Mouse (Mus musculus) heart, embryonic 16.5 days (tissue): ENCODE measurements around the gene Efna1. TPM values are rescaled to one million over a fixed set of nuclear protein-coding genes. Genes with fewer than 3 reads are reported as not detected.

Source experiments
- ATAC-seq: fragments of 200-750 bp; cut with Nextera tagmentation; replicated peaks from 2 replicates; pipeline ENCODE4 v1.8.0; 2017; ENCODE audit warnings: moderate number of reproducible peaks; ENCODE audit not compliant: insufficient read depth, low FRiP score; ENCODE audit errors: extremely low read depth
- H3K27ac ChIP-seq: fragments of 300-500 bp; sonication (generic); 2 replicates; pipeline ENCODE4 v1.5.1; 2014; ENCODE audit warnings: mild to moderate bottlenecking, low read length, control low read depth, moderate library complexity
- H3K27me3 ChIP-seq: fragments of 300-500 bp; sonication (generic); 2 replicates; pipeline ENCODE4 v1.6.1; 2014; ENCODE audit warnings: low read length, mixed read lengths; ENCODE audit not compliant: control insufficient read depth, insufficient read depth
- H3K36me3 ChIP-seq: fragments of 300-500 bp; sonication (generic); 2 replicates; pipeline ENCODE4 v1.6.1; 2014; ENCODE audit not compliant: control insufficient read depth, insufficient read depth
- H3K4me1 ChIP-seq: fragments of 300-500 bp; sonication (generic); 2 replicates; pipeline ENCODE4 v1.6.1; 2014; ENCODE audit warnings: low read length, mixed read lengths; ENCODE audit not compliant: control insufficient read depth, insufficient read depth
- H3K4me2 ChIP-seq: fragments of 300-500 bp; sonication (generic); 2 replicates; pipeline ENCODE4 v1.6.1; 2014; ENCODE audit warnings: low read depth, mild to moderate bottlenecking, control low read depth, low read length
- H3K4me3 ChIP-seq: fragments of 300-500 bp; sonication (generic); 2 replicates; pipeline ENCODE4 v1.5.1; 2014; ENCODE audit warnings: mild to moderate bottlenecking, control low read depth, low read length
- H3K9ac ChIP-seq: fragments of 300-500 bp; sonication (generic); 2 replicates; pipeline ENCODE4 v1.6.1; 2014; ENCODE audit warnings: low read length, control low read depth
- H3K9me3 ChIP-seq: fragments of 300-500 bp; sonication (generic); replicated peaks from 2 replicates; pipeline ENCODE4 v1.6.1; 2016; ENCODE audit warnings: low read length; ENCODE audit not compliant: control insufficient read depth
- WGBS: fragments of 180-500 bp; shearing (Covaris S2); extraction: QIAGEN DNeasy Blood & Tissue Kit; methylation state at CpG from one replicate; pipeline ENCODE4 v1.1.7; 2014; 5-methylcytosine and 5-hydroxymethylcytosine counted together
- polyA plus RNA-seq: library from polyadenylated mRNA; unstranded; fragments of >200 nt; fragmentation: Nextera tagmentation; extraction: Ambion mirVana; gene quantifications from 2 replicates; pipeline ENCODE4 v1.2.1, GENCODE M21; 2015

Gene Efna1
- polyA plus RNA-seq, 1 experiment from 2014 or later = 34.4 TPM

DNA sequence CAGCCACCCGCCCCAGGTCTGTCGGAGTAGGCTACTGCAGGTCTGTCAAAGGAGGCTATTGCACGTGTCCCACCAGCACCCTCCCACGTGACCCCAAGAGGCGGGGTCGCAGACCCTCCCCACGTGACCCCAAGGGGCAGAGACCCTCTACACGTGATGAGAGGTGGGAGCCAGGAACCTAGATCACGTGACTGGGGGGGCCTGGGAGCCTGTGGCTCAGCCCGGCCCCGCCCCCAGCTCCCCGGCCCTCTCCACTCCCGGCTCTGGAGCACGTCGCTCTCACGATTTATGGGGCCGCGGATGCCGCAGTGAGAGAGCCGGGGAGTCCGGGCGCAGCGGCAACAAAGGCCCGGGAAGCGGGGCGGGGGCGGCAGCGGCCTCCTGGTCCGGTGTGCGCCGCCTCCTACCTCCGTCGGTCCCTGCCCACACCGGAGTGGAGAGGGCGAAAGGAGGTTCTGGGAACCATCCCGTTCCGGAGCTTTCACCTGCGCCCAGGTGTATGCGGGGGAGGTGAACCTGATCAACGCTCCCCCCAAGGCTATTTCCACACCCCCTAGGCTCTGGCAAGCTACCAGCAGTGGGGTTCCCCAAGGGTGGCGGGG lies 39.7 kb upstream of the Efna1 start:
- Histone ChIP-seq H3K27ac (no peak overlapping the region), H3K4me3 (peak overlapping the region; percentile 66), H3K9me3 (no peaks in the 10 kb centered on the region), H3K9ac (peak overlapping the region; percentile 55), H3K4me2 (peak overlapping the region; percentile 98), H3K27me3 (peaks cover 64% of the 10 kb centered on the region), H3K4me1 (peaks cover 44% of the 10 kb centered on the region), H3K36me3 (no peaks in the 10 kb centered on the region)
- 2% methylated on average over 41 of the region's 41 CpGs for WGBS
- ATAC-seq = no peak

DNA sequence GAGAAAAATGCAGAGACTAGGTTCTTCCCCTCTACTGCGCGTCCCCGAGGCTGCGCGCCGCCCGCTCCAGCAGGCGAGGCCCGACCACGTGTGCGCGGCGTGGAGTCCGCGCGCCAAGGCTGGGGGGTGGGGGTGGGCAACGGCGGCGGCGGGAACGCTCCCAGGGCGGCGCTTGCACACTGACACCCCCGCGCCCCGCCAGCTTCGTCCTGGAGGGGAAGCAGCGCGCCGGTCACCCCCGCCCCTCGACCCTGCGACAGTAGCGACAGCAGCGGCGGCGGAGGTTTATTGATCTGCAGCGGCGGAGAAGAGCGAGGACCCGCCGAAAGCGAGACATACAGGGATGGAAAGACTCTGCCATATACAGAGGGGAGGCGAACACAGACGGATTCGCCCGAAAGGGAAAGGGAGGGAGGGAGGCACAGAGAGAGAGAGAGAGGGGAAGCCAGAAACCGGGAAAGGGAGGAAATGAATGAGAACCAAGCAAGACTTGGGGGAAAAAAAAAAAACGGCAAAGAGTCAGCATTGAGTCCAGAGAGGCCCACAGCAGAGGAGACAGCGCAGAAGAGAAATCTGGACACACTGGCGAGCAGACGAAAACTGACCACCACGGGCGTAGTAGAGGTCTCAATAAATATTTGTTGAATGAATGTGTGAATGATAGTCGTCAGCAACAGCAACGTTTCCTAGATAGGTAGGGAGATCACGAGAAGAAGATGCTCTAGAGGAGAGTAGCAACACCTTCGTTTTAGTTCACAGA lies 38.8 kb upstream of the Efna1 start:
- Histone ChIP-seq H3K36me3 (no peaks in the 10 kb centered on the region), H3K27ac (no peak overlapping the region), H3K9me3 (no peaks in the 10 kb centered on the region), H3K4me2 (peak overlapping the region; percentile 98), H3K27me3 (peaks cover 64% of the 10 kb centered on the region), H3K9ac (peak overlapping the region; percentile 50), H3K4me1 (peaks cover 53% of the 10 kb centered on the region), H3K4me3 (peak overlapping the region; percentile 51)
- ATAC-seq = no peak
- WGBS = 3% methylated on average over 57 of the region's 58 CpGs

DNA sequence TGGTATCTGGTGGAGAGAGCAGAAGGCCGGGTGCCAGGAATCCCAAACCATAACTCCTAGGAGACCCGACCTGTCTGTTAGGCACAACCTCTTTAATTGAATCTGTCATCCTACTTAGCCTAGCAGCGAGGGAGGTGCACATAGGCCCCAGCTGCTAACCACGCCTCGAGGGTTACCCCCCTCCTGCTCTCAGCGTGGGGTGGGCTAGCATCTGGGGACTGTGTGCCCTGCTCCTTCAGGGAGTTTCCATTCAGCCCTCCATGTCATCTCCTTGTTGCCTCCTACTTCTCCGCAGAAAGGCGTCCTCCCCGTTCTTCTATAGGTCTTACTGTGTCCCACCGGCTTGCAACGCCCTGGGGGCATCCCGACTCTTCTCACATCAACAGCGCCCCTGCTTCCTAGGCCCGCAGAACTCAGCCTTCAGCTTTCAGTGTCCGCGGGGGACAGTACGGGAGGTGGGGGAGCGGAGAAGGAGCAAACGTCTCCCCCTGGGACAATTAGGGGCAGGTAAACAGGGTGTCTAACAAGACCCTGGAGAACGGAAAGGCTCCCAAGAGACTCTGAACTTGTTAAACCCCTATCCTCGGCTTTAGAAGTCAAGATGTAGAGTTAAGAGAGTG lies 38.1 kb upstream of the Efna1 start:
- WGBS = 14% methylated on average over 21 of the region's 21 CpGs
- Histone ChIP-seq H3K4me3 (peak overlapping the region; percentile 51), H3K36me3 (no peaks in the 10 kb centered on the region), H3K27me3 (peaks cover 64% of the 10 kb centered on the region), H3K9me3 (no peaks in the 10 kb centered on the region), H3K27ac (no peak overlapping the region), H3K4me2 (peak overlapping the region; percentile 98), H3K9ac (no peak overlapping the region), H3K4me1 (peaks cover 57% of the 10 kb centered on the region)
- no peak for ATAC-seq

DNA sequence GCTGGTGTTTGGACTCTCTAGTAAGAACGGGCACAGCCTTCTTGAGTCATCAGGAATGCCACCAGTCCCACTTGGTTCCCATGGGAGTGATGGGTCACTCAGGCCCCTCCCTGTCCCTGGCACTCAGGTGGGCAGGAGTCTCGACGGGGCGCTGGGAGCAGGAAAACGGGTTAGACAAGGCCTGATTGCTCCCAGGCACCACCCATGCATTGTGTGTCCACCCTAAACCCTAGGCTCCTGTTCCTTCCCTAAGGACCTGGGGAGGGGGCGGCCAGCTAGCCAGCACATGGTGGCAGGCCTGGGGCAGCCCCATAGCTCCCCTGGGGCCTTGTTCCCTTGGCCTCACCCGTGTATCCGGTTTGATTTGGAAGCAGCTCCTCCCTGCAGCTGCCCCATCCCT lies 37.4 kb upstream of the Efna1 start:
- H3K27ac ChIP-seq = no peak overlapping the region
- WGBS = 65% methylated on average over 8 of the region's 8 CpGs
- H3K9ac ChIP-seq = no peak overlapping the region

DNA sequence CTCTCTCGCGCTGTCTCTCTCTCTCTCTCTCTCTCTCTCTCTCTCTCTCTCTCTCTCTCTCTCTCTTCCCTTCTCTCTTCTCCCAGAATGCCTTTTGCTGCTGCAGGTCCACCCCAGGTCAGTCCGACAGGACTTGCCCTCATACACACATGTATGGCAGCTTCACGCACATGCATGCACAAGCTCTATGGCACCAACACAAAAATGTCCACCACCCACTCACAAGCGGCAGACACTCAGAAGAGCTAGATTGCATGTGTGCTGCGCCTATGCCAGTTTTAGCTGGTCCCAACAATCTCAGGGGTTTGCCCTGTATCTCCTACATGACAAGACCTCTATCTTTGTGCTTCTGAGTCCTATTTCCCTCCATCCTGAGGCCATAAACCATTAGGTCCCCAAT lies 36.3 kb upstream of the Efna1 start:
- H3K9me3 ChIP-seq = no peaks in the 10 kb centered on the region
- no peak overlapping the region for H3K4me2 ChIP-seq
- H3K4me3 ChIP-seq = no peak overlapping the region
- H3K27ac ChIP-seq = no peak overlapping the region
- no peak overlapping the region for H3K9ac ChIP-seq
- H3K36me3 ChIP-seq = no peaks in the 10 kb centered on the region
- 53% methylated on average over 6 of the region's 6 CpGs for WGBS
- H3K27me3 ChIP-seq = peaks cover 55% of the 10 kb centered on the region
- H3K4me1 ChIP-seq = peaks cover 55% of the 10 kb centered on the region
- no peak for ATAC-seq

More for the DNA sequence above, 37.4 kb upstream of the Efna1 start:
- H3K4me2 ChIP-seq = no peak overlapping the region
- H3K9me3 ChIP-seq = no peaks in the 10 kb centered on the region
- ATAC-seq = no peak
- H3K36me3 ChIP-seq = no peaks in the 10 kb centered on the region
- no peak overlapping the region for H3K4me3 ChIP-seq
- peaks cover 57% of the 10 kb centered on the region for H3K4me1 ChIP-seq
- peaks cover 59% of the 10 kb centered on the region for H3K27me3 ChIP-seq

DNA sequence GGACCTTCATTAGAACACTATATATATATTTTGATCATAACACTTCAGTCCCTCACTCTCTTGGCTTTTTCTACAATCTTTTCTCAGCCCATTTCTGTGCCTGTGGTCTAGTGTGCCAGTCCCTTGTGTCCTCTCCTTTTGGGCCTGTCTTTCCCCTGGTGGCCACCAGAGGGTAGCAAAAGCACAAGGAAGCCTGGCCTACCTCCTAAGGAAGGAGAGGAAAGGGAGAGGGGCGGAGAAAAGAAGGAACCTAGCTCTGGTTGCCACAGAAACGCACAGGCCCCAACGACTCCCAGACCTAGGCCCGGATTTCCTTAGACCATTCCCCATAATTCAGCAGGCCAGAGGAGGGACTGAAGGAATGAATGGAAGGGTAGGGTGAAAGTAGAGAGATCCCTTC lies 35.9 kb upstream of the Efna1 start:
- H3K4me3 ChIP-seq = no peak overlapping the region
- H3K9ac ChIP-seq = 0 out of 2 replicates have a peak overlapping the region, but pooled peaks have one; percentile 3
- ATAC-seq = peak; percentile 29
- no peaks in the 10 kb centered on the region for H3K9me3 ChIP-seq
- peaks cover 51% of the 10 kb centered on the region for H3K4me1 ChIP-seq
- H3K36me3 ChIP-seq = no peaks in the 10 kb centered on the region
- H3K27me3 ChIP-seq = peaks cover 51% of the 10 kb centered on the region
- peak overlapping the region; percentile 75; the same call in 1 of the 2 replicates for H3K4me2 ChIP-seq
- WGBS = 8% methylated on average over 4 of the region's 4 CpGs
- H3K27ac ChIP-seq = no peak overlapping the region

DNA sequence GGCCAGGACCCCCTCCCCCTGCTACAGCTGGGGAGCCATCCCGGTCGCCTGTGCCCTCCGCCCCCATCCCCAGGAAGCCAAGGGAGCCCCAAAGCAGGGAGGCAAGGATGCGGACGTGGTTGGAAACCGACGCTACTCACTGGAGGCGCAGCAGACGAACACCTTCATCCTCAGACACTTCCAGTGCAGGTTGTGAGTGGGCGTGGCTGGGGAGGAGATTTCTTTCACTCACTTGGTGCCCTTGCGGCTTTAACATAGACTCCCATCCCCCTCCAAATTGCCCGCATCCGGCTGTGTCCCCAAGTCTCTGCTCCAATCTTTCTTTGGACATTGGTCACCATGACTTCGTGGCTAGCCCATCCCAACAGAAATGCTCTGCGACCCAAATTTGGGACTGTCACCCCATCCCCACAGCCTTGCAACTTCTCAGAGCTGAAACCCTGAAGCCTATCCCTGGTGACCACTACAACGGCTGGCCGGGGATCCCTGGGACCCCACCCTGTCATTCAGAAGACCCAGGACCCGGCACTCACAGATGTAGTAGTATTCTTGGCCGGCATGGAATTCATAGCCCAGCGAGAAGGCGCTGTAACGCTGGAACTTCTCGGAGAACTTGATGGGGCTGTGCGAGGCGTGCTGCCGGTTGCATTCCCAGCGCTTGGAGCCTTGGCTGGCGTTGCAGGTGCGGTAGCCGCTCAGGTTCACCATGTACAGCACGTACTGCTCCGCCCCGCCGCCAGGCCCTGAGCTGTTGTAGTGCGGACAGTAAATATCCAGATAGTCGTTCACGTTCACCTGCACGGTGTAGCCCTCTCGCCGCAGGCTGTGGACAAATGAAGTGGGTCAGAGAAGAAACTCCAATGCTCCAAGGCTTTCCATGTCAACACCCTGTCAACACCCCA lies 35.2 kb upstream of the Efna1 start:
- H3K36me3 ChIP-seq = no peaks in the 10 kb centered on the region
- H3K4me3 ChIP-seq = peak overlapping the region; percentile 49
- H3K9me3 ChIP-seq = no peaks in the 10 kb centered on the region
- 15% methylated on average over 39 of the region's 40 CpGs for WGBS
- H3K9ac ChIP-seq = peak overlapping the region; percentile 50
- peaks cover 45% of the 10 kb centered on the region for H3K4me1 ChIP-seq
- H3K27ac ChIP-seq = no peak overlapping the region
- no peak for ATAC-seq
- H3K27me3 ChIP-seq = peaks cover 45% of the 10 kb centered on the region
- peak overlapping the region; percentile 75 for H3K4me2 ChIP-seq

DNA sequence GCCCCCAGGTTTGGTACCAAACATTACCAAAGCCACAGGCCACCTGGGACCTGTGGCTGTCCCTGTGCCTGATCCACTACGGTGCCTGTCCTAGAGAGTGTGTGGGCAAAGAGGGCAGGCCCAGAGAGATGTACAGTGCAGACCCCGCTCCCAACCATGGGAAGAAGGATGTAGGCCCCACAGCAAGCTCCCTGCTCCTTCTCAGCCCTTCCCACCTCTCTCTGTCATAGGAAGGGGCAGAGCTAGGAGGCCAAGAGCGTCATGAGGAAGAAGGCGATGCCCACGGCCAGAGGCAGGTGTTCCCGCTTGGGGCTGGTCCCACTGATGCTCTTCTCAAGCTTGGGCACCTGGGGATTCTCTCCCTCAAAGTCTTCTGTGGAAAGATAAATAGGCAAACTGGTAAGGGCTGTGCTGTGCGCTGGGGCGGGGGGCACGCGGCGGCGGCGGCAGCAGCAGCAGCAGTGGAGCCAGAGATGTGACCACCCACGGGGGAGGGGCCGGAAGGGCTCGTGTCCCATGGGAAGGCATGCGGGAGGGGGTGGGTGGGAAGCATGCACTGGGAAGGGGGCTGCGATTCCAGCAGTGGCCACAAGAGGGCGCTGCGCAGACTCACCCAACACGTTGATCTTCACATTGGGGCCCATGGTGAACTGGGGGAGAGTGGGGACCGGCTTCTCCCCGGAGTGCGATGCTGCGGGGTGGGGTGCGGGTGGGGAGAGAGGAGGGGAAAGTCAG lies 34.4 kb upstream of the Efna1 start:
- 12% methylated on average over 17 of the region's 26 CpGs for WGBS
- peak overlapping the region; percentile 49 for H3K4me3 ChIP-seq
- H3K9ac ChIP-seq = peak overlapping the region; percentile 61
- H3K4me2 ChIP-seq = peak overlapping the region; percentile 75
- no peaks in the 10 kb centered on the region for H3K9me3 ChIP-seq
- H3K27ac ChIP-seq = no peak overlapping the region
- H3K27me3 ChIP-seq = peaks cover 37% of the 10 kb centered on the region
- ATAC-seq = peak; percentile 43
- H3K36me3 ChIP-seq = no peaks in the 10 kb centered on the region
- peaks cover 36% of the 10 kb centered on the region for H3K4me1 ChIP-seq
